Mouse (Mus musculus) midbrain, embryonic 11.5 days (tissue): ENCODE results near the gene Kcnv2. TPM values are rescaled to one million over a fixed set of nuclear protein-coding genes. Genes with fewer than 3 reads are reported as not detected.

Experiments
- ATAC-seq: fragments of 200-750 bp; cut with Nextera tagmentation; 2 replicates; pipeline ENCODE4 v1.8.0; 2017; ENCODE audit warnings: moderate TSS enrichment, moderate library complexity; ENCODE audit not compliant: low FRiP score
- DNase-seq: peaks from one replicate; pipeline ENCODE4 v3.0.0; 2015; ENCODE audit warnings: low spot score; ENCODE audit errors: missing footprints
- H3K27ac ChIP-seq: fragments of 300-500 bp; sonication (generic); 2 replicates; pipeline ENCODE4 v1.5.1; 2014; ENCODE audit warnings: low read depth, low read length
- H3K27me3 ChIP-seq: fragments of 300-500 bp; sonication (generic); 2 replicates; pipeline ENCODE4 v1.6.1; 2014; ENCODE audit warnings: mild to moderate bottlenecking, low read length, moderate library complexity, mixed read lengths; ENCODE audit not compliant: control insufficient read depth, insufficient read depth
- H3K36me3 ChIP-seq: fragments of 300-500 bp; sonication (generic); 2 replicates; pipeline ENCODE4 v1.6.1; 2014; ENCODE audit warnings: mild to moderate bottlenecking, low read length, moderate library complexity, mixed read lengths; ENCODE audit not compliant: control insufficient read depth, insufficient read depth
- H3K4me1 ChIP-seq: fragments of 300-500 bp; sonication (generic); 2 replicates; pipeline ENCODE4 v1.6.1; 2014; ENCODE audit warnings: low read length; ENCODE audit not compliant: control insufficient read depth, insufficient read depth
- H3K4me2 ChIP-seq: fragments of 300-500 bp; sonication (generic); 2 replicates; pipeline ENCODE4 v1.6.1; 2014; ENCODE audit warnings: mild to moderate bottlenecking, moderate library complexity
- H3K4me3 ChIP-seq: fragments of 300-500 bp; sonication (generic); 2 replicates; pipeline ENCODE4 v1.5.1; 2014; ENCODE audit warnings: low read depth, low read length
- H3K9ac ChIP-seq: fragments of 300-500 bp; sonication (generic); 2 replicates; pipeline ENCODE4 v1.6.1; 2014; ENCODE audit warnings: low read length
- H3K9me3 ChIP-seq: fragments of 300-500 bp; sonication (generic); 2 replicates; pipeline ENCODE4 v1.6.1; 2016; ENCODE audit warnings: low read length; ENCODE audit not compliant: control insufficient read depth
- WGBS: fragments of 180-500 bp; shearing (Covaris S2); extraction: QIAGEN DNeasy Blood & Tissue Kit; methylation state at CpG from one replicate; pipeline ENCODE4 v1.1.7; 2014; 5-methylcytosine and 5-hydroxymethylcytosine counted together
- polyA plus RNA-seq: library from polyadenylated mRNA; unstranded; fragments of >200 nt; fragmentation: Nextera tagmentation; extraction: Ambion mirVana; gene quantifications from 2 replicates; pipeline ENCODE4 v1.2.1, GENCODE M21; 2014

Gene Kcnv2
- 0.19 and 0.29 TPM in 2 replicates for polyA plus RNA-seq

- Histone ChIP-seq H3K9ac (no peak within 1 kb of the TSS), H3K27ac (no peak within 1 kb of the TSS), H3K9me3 (no peaks in the 10 kb centered on the region), H3K4me1 (0 out of 2 replicates have a peak, but pooled peaks cover 2% of the 10 kb centered on the region), H3K27me3 (no peaks in the 10 kb centered on the region), H3K4me3 (no peak within 1 kb of the TSS), H3K36me3 (no peaks in the 10 kb centered on the region), H3K4me2 (no peak within 1 kb of the TSS)
- ATAC-seq, result no peak
- DNase-seq, result peak; percentile 79
- 54% methylated on average over 5 of the region's 5 CpGs for WGBS
Measured at GRCm38 (mm10) chr19:27322281-27322680, at the start of gene Kcnv2. TSS of gene Kcnv2 (plus strand) at chr19:27322588.

GRCm38 (mm10) chr19:27273385-27273784 is 49.0 kb upstream of the Kcnv2 start:
- no peak for DNase-seq
- no peaks in the 10 kb centered on the region for H3K36me3 ChIP-seq
- no peak for ATAC-seq
- 74% methylated on average over 2 of the region's 2 CpGs for WGBS
- no peaks in the 10 kb centered on the region for H3K4me1 ChIP-seq
- H3K4me3 ChIP-seq, result no peak overlapping the region
- H3K27me3 ChIP-seq, result no peaks in the 10 kb centered on the region
- H3K4me2 ChIP-seq, result no peak overlapping the region
- no peak overlapping the region for H3K27ac ChIP-seq
- H3K9me3 ChIP-seq, result no peaks in the 10 kb centered on the region
- no peak overlapping the region for H3K9ac ChIP-seq

- no peak overlapping the region for H3K9ac ChIP-seq
- H3K4me3 ChIP-seq, result no peak overlapping the region
- no peak overlapping the region for H3K4me2 ChIP-seq
- H3K27me3 ChIP-seq, result no peaks in the 10 kb centered on the region
- no peaks in the 10 kb centered on the region for H3K36me3 ChIP-seq
- H3K27ac ChIP-seq, result no peak overlapping the region
- no peaks in the 10 kb centered on the region for H3K9me3 ChIP-seq
- no peaks in the 10 kb centered on the region for H3K4me1 ChIP-seq
- ATAC-seq, result no peak
- 78% methylated on average over 1 of the region's 1 CpGs for WGBS
- DNase-seq, result no peak
Measured at GRCm38 (mm10) chr19:27274382-27274781, 48.0 kb upstream of the Kcnv2 start.

- H3K4me2 ChIP-seq, result no peak overlapping the region
- no peak overlapping the region for H3K4me3 ChIP-seq
- H3K27me3 ChIP-seq, result no peaks in the 10 kb centered on the region
- no peak for DNase-seq
- 96% methylated on average over 2 of the region's 2 CpGs for WGBS
- no peak for ATAC-seq
- H3K27ac ChIP-seq, result no peak overlapping the region
- H3K9me3 ChIP-seq, result no peaks in the 10 kb centered on the region
- no peaks in the 10 kb centered on the region for H3K4me1 ChIP-seq
- H3K9ac ChIP-seq, result no peak overlapping the region
- H3K36me3 ChIP-seq, result no peaks in the 10 kb centered on the region
Measured at GRCm38 (mm10) chr19:27279174-27279573, 43.2 kb upstream of the Kcnv2 start.

- H3K27ac ChIP-seq, result no peak overlapping the region
- no peaks in the 10 kb centered on the region for H3K9me3 ChIP-seq
- no peak overlapping the region for H3K9ac ChIP-seq
- no peaks in the 10 kb centered on the region for H3K4me1 ChIP-seq
- no peaks in the 10 kb centered on the region for H3K27me3 ChIP-seq
- DNase-seq, result peak; percentile 47
- no peaks in the 10 kb centered on the region for H3K36me3 ChIP-seq
- H3K4me2 ChIP-seq, result no peak overlapping the region
- no peak overlapping the region for H3K4me3 ChIP-seq
- ATAC-seq, result no peak
- 90% methylated on average over 2 of the region's 2 CpGs for WGBS
Measured at GRCm38 (mm10) chr19:27310039-27310438, 12.3 kb upstream of the Kcnv2 start.

GRCm38 (mm10) chr19:27311311-27311710 is 11.1 kb upstream of the Kcnv2 start:
- WGBS, result 95% methylated on average over 3 of the region's 3 CpGs

GRCm38 (mm10) chr19:27312266-27313079 is 9.9 kb upstream of the Kcnv2 start:
- DNase-seq, result peak; percentile 75
- no peaks in the 10 kb centered on the region for H3K27me3 ChIP-seq
- H3K27ac ChIP-seq, result no peak overlapping the region
- H3K4me1 ChIP-seq, result no peaks in the 10 kb centered on the region
- no peak for ATAC-seq
- H3K9me3 ChIP-seq, result no peaks in the 10 kb centered on the region
- 95% methylated on average over 11 of the region's 11 CpGs for WGBS
- H3K4me3 ChIP-seq, result no peak overlapping the region
- H3K4me2 ChIP-seq, result no peak overlapping the region
- H3K36me3 ChIP-seq, result no peaks in the 10 kb centered on the region
- no peak overlapping the region for H3K9ac ChIP-seq

More at GRCm38 (mm10) chr19:27311311-27311710, 11.1 kb upstream of the Kcnv2 start:
- DNase-seq (no peak), ATAC-seq (no peak)
- H3K27me3 ChIP-seq, result no peaks in the 10 kb centered on the region
- no peak overlapping the region for H3K4me3 ChIP-seq
- no peaks in the 10 kb centered on the region for H3K36me3 ChIP-seq
- no peak overlapping the region for H3K27ac ChIP-seq
- H3K9ac ChIP-seq, result no peak overlapping the region
- H3K4me1 ChIP-seq, result no peaks in the 10 kb centered on the region
- H3K4me2 ChIP-seq, result no peak overlapping the region
- H3K9me3 ChIP-seq, result no peaks in the 10 kb centered on the region

- Histone ChIP-seq H3K4me3 (no peak overlapping the region), H3K27me3 (no peaks in the 10 kb centered on the region), H3K36me3 (no peaks in the 10 kb centered on the region), H3K9ac (no peak overlapping the region), H3K27ac (no peak overlapping the region), H3K9me3 (no peaks in the 10 kb centered on the region), H3K4me1 (no peaks in the 10 kb centered on the region), H3K4me2 (no peak overlapping the region)
- ATAC-seq, result no peak
- no peak for DNase-seq
- 79% methylated on average over 3 of the region's 3 CpGs for WGBS
Measured at GRCm38 (mm10) chr19:27313080-27313413, 9.3 kb upstream of the Kcnv2 start.

- 82% methylated on average over 10 of the region's 10 CpGs for WGBS
- H3K36me3 ChIP-seq, result no peaks in the 10 kb centered on the region
- no peak overlapping the region for H3K4me3 ChIP-seq
- H3K9me3 ChIP-seq, result no peaks in the 10 kb centered on the region
- no peak overlapping the region for H3K9ac ChIP-seq
- H3K4me2 ChIP-seq, result no peak overlapping the region
- no peaks in the 10 kb centered on the region for H3K4me1 ChIP-seq
- peak; percentile 72 for DNase-seq
- H3K27me3 ChIP-seq, result no peaks in the 10 kb centered on the region
- no peak for ATAC-seq
- H3K27ac ChIP-seq, result no peak overlapping the region
Measured at GRCm38 (mm10) chr19:27316313-27317258, 5.8 kb upstream of the Kcnv2 start.
